Mouse (Mus musculus) testis, adult 2 months (tissue): ENCODE measurements around the gene Erc2. TPM values are rescaled to one million over a fixed set of nuclear protein-coding genes. Genes with fewer than 3 reads are reported as not detected.

ENCODE experiments used
- H3K27ac ChIP-seq: fragments of 200-500 bp; 2 replicates; pipeline ENCODE4 v1.5.1; 2012; ENCODE audit warnings: low read depth, low read length; ENCODE audit not compliant: control insufficient read depth, insufficient read depth
- H3K27me3 ChIP-seq: fragments of 200-500 bp; 2 replicates; pipeline ENCODE4 v1.6.1; 2012; ENCODE audit warnings: mild to moderate bottlenecking, low read length, moderate library complexity; ENCODE audit not compliant: control insufficient read depth, insufficient read depth
- H3K36me3 ChIP-seq: fragments of 200-500 bp; 2 replicates; pipeline ENCODE4 v1.6.1; 2012; ENCODE audit warnings: mild to moderate bottlenecking, low read length; ENCODE audit not compliant: control insufficient read depth, insufficient read depth
- H3K4me1 ChIP-seq: fragments of 200-500 bp; 2 replicates; pipeline ENCODE4 v1.6.1; 2012; ENCODE audit warnings: low read length; ENCODE audit not compliant: control insufficient read depth, insufficient read depth
- H3K4me3 ChIP-seq: fragments of 200-500 bp; 2 replicates; pipeline ENCODE4 v1.5.1; 2012; ENCODE audit warnings: low read depth, mild to moderate bottlenecking, low read length, moderate library complexity, mixed read lengths; ENCODE audit not compliant: control insufficient read depth
- CTCF ChIP-seq: fragments of 200-500 bp; IDR thresholded peaks from 2 replicates; pipeline ENCODE4 v1.5.1; 2012; ENCODE audit warnings: low read depth, mild to moderate bottlenecking, inconsistent platforms, low read length, moderate library complexity; ENCODE audit not compliant: control insufficient read depth, insufficient read depth, insufficient replicate concordance
- POLR2A ChIP-seq: fragments of 200-500 bp; IDR thresholded peaks from 2 replicates; pipeline ENCODE4 v1.6.1; 2012; ENCODE audit warnings: low read depth, mild to moderate bottlenecking, inconsistent platforms, low read length, moderate library complexity; ENCODE audit not compliant: control insufficient read depth
- polyA plus RNA-seq: library from polyadenylated mRNA; depleted of rRNA; stranded (reverse); fragments of >200 nt; gene quantifications from 2 replicates; pipeline ENCODE4 v1.2.3, GENCODE M21; 2012

The Erc2 gene
- polyA plus RNA-seq, 1 experiment, result 2.4 TPM

DNA sequence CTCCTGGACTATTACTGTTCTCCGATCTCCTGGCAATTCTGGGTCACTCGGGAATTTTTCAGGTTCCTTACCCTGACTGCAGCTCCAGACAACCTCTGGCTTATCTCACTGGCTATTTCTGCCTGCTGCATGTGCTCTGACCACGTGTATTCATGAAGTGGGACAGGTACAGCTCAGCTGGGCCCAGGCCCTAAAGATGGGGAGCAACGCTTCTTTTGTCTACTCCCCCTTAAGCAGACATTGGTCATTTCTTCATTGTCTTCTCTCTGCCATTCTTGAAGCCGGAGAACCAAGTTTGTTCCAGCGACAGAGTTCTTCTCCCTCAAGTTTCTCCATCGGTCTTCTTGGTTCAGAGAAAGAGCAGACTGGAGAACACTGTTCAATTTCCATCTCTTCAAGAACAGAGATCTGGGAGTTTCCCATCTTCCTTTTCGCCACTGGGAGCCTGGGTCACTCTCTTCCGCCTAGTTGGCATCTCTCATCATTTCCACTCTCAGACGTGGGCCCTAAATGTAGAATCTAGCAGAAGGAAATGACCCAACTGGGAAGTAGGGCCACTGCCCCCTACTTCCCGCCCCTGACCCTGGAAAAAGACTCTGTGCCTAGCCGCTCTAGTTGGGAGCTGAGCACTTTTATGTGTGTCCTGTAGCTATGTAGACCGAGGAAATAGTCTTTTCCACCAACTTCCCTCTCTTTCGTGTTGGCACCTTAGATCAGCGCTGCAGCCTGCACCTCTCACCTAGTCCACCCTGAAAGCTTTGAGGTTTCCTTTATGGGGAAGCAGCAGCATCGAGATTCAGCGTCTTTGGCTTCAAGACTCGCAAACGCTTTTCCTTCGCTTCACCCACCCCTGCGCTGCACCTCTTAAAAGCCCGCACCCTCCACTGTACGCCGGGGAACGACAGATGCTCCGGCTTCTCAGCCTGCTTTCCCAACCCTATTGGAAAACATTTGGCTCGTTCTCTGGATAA lies 886.3 kb downstream of the Erc2 start:
- Histone ChIP-seq H3K4me3 (no peak overlapping the region), H3K27ac (no peak overlapping the region), H3K27me3 (peaks cover 3% of the 10 kb centered on the region; the same call in 1 of the 2 replicates), H3K4me1 (peaks cover 5% of the 10 kb centered on the region), H3K36me3 (no peaks in the 10 kb centered on the region)
- TF ChIP-seq POLR2A (no peak), CTCF (no peak)

DNA sequence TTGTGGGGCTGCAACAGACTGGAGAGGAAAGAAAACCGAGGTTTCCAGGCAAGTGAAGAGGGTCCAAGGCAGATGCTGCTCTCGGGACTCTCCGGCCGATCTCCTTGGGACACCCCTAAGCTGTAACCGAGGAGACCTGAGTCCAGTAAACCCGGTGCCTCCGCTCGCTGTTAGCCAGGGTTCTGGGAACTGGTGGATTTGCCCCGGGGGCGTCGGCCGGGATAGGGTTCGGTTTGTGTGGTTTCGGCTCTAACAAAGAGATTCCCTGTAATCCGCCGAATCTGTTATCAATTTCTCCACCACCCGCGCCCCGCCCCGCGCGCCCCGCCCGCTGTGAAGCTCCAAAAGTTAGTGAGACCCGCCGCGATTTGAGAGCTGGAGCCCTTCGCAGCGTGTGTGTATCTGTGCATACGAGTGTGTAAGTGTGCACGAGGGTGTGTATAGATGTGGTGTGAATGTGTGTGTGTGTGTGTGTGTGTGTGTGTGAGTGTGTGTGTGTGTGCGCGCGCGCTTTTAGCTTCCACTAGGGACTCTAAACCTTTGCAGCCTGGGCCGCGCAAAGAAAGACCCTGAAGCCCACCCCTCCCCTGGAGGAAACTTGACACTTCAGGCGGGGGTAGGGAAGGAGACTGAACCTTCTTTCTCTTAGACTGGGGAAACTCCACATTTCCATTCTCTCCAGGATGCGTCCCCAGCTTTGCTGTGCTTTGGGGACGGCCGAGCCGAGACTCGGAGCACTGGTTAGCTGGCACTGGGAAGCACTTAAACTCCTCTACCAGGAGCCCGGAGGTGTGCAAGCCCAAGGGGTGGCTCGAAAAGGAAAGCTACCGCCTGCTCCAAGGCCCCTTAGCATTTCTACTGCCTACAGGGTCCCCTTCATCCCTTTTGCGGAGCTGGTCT lies 887.5 kb downstream of the Erc2 start:
- Histone ChIP-seq H3K4me3 (no peak overlapping the region; the same call in 1 of the 2 replicates), H3K27me3 (peaks cover 3% of the 10 kb centered on the region; the same call in 1 of the 2 replicates), H3K27ac (no peak overlapping the region), H3K36me3 (no peaks in the 10 kb centered on the region), H3K4me1 (peaks cover 5% of the 10 kb centered on the region)
- TF ChIP-seq POLR2A (no peak), CTCF (no peak)

DNA sequence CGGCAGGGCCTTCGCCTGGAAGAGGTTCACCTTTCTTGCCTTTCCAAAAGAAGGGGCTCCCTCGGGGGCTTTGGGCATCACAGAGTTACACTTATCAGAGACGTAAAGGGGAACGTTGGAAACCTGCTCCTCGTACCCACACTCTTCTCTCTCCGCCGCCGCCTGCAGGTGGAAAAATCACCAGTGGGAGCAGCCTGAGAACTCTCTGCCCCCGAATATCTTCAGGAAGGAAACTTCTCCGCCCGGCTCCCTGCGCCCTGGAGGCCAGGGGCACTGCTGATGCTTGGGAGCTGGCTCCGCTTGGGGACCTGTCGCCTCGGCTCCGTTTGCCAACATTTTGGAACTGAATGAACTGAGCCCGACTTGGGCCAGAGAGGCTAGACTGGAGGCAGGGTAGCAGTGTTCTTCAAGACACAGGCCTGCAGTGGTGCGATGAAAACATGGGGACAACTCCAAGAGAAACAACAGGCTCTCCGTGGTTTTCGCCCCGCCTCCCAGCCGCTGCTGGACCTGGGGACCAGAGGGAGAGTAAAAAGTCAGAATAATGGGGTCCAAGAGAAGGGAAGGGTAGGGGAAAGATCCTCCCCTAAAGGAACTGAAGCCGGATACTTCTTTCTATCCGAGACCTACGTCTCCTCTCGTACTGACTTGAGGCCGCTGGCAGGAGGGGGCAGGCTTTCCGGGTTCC lies 888.3 kb downstream of the Erc2 start:
- Histone ChIP-seq H3K27me3 (peaks cover 3% of the 10 kb centered on the region; the same call in 1 of the 2 replicates), H3K36me3 (no peaks in the 10 kb centered on the region), H3K4me1 (peaks cover 5% of the 10 kb centered on the region), H3K4me3 (no peak overlapping the region), H3K27ac (no peak overlapping the region)
- TF ChIP-seq POLR2A (no peak), CTCF (no peak)

DNA sequence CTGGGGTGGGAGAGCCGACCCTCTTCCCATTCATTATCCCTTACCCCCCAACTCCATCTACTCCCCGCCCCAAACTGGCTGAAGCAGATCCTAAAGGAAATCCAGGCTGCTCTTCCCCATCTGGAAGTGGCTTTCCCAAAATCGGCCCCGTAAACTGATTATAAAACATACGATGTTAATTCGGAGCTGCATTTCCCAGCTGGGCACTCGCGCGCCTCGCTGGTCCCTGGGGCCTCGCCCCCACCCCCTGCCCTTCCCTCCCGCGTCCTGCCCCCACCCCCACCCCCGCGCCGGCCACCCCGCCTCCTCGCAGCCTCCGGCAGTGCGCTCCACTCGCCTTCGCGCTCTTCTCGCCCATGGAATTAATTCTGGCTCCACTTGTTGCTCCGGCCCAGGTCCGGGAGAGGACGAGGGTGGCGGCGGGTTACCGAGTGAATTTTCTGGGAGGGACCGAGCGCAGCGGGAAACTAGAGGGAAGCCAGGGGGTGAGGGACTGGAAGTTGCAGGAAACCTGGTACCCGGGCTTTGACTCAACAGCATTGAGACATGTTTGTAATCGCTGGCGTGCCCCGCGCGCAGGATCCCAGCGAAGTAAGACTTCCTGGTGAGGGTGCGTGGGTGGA lies 888.9 kb downstream of the Erc2 start:
- Histone ChIP-seq H3K27ac (no peak overlapping the region), H3K27me3 (peaks cover 3% of the 10 kb centered on the region; the same call in 1 of the 2 replicates), H3K4me3 (no peak overlapping the region; the same call in 1 of the 2 replicates), H3K4me1 (peaks cover 5% of the 10 kb centered on the region), H3K36me3 (no peaks in the 10 kb centered on the region)
- TF ChIP-seq POLR2A (no peak), CTCF (no peak)

DNA sequence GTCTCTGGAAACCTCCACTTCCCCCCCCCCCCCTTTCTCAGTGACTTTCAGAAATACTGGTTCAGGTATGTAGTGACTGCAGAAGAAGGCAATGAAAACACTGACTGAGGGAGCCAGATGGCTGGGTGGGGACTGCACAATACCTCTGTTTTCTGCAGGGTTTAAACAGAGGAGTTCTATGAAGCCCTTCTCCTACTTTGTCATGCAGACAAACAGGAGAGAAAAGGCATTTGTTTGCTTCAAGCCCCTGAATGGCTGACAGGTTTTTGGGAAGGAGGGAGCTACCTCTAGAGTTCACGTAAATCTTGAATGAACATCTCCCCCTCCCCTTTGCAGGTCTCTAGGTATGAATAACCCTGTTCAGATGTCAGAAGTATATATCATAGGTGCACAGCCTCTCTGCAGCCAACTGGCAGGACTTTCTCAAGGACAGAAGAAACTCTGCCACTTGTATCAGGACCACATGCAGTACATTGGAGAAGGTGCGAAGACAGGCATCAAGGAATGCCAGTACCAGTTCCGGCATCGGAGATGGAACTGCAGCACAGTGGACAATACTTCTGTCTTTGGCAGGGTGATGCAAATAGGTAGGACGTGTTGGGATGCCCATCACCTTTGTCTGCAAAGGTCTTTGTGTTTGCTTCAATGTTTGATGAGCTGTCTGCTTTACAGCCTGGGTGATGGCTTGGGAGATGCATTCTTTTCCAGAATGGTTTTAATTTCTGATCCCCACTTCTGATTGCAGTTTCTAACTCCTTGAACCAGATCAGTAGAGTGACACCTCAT lies 890.8 kb downstream of the Erc2 start:
- H3K36me3 ChIP-seq, result no peaks in the 10 kb centered on the region
- TF ChIP-seq CTCF (no peak), POLR2A (no peak)
- H3K4me3 ChIP-seq, result no peak overlapping the region
- peaks cover 2% of the 10 kb centered on the region for H3K4me1 ChIP-seq
- no peak overlapping the region for H3K27ac ChIP-seq
- no peaks in the 10 kb centered on the region for H3K27me3 ChIP-seq

DNA sequence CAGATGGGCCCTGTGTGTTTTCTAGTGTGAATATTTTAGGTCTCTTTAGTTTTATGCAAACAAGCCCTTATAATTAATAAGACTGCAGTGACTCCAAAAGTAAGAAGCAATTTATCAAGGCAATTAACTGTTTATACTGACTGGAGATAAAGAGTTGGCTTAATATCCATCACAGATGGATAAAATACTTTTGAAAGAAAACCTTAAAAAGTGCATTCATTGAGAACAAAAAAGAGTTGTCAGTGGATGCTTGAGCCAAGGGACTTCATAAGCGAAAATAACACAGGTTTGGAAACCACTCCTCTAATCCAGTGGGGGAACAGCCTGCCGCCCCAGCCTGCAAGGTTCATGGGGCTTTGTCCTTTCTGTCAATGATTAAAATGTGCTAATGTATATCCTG lies 891.9 kb downstream of the Erc2 start:
- Histone ChIP-seq H3K4me3 (no peak overlapping the region), H3K4me1 (peaks cover 6% of the 10 kb centered on the region), H3K27ac (no peak overlapping the region), H3K36me3 (no peaks in the 10 kb centered on the region), H3K27me3 (no peaks in the 10 kb centered on the region)
- TF ChIP-seq POLR2A, result no peak
- no peak for TF ChIP-seq CTCF
